Mouse (Mus musculus): Measurements from ENCODE around the gene Lrriq3. TPM values are rescaled to one million over a fixed set of nuclear protein-coding genes. Genes with fewer than 3 reads are reported as not detected.

Lrriq3 gene
- polyA plus RNA-seq (2014; fragmentation: Illumina TruSeq; extraction: RNeasy Lipid Tissue Mini Kit (QIAGEN cat#74804); ENCODE audit: low read depth, low replicate concordance), result 7.2 TPM

GRCm38 (mm10) chr3:155093116-155093956 lies at the start of gene Lrriq3, which contains the start of gene Fpgt:
TSS of gene Lrriq3 (plus strand) at chr3:155093434.
TSS of gene Fpgt (minus strand) at chr3:155093403.

DNA sequence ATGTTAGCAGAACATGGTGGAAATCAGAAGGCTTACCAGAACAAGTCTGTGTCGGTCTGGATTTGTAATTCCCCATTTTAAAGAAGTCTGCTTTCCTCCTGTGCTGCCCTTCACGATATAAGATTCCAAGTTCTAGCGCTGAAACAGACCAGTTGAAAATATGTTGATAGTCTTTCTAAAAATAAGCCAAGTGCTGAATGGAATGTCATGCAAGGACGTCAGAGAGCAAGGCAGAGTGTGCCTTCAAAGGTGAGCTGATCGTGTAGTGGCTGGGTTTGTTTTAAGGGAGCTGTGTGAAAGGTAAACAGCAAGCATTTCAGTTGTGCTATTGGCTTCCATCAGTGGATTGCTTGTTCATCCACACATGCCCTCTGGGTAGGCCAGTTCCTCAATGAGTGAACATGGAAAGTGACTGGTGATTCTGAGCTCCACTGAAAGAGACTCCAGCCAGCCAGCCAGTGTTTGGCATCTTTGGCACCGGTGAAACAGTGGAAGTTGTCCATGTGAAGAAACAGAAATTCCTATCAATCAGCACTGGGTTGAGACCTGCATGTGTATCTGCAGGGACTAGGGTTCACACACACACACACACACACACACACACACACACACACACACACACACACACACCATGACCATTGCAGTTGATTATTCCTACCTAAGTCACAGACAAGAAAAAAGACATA lies 37.9 kb upstream of the Lrriq3 start, which contains the start of gene Tnni3k:
TSS of gene Tnni3k (minus strand) at position 177 of the 686 bp plus-strand sequence.

Other genes with a start within 250 kb of the Lrriq3 start
- not detected for gene Tnni3k, start 38.0 kb upstream of the Lrriq3 start, polyA plus RNA-seq (2014; fragmentation: Illumina TruSeq; extraction: RNeasy Lipid Tissue Mini Kit (QIAGEN cat#74804); ENCODE audit: low read depth, low replicate concordance)
- 116 TPM for gene Fpgt, start within 50 bp of the Lrriq3 start, polyA plus RNA-seq (2014; fragmentation: Illumina TruSeq; extraction: RNeasy Lipid Tissue Mini Kit (QIAGEN cat#74804); ENCODE audit: low read depth, low replicate concordance)

Measured in adrenal gland, adult 10 weeks (tissue).